Mouse (Mus musculus) kidney, embryonic 15.5 days (tissue): Measurements from ENCODE around the gene Bcl11a. TPM values are rescaled to one million over a fixed set of nuclear protein-coding genes. Genes with fewer than 3 reads are reported as not detected.

Experiments
- ATAC-seq: fragments of 200-750 bp; cut with Nextera tagmentation; replicated peaks from 2 replicates; pipeline ENCODE4 v1.8.0; 2017; ENCODE audit warnings: moderate TSS enrichment; ENCODE audit not compliant: low FRiP score
- H3K27ac ChIP-seq: fragments of 300-500 bp; sonication (generic); 2 replicates; pipeline ENCODE4 v1.5.1; 2015; ENCODE audit warnings: mild to moderate bottlenecking, inconsistent platforms
- H3K27me3 ChIP-seq: fragments of 300-500 bp; sonication (generic); 2 replicates; pipeline ENCODE4 v1.6.1; 2015; ENCODE audit warnings: inconsistent platforms
- H3K36me3 ChIP-seq: fragments of 300-500 bp; sonication (generic); 2 replicates; pipeline ENCODE4 v1.6.1; 2015; ENCODE audit warnings: inconsistent platforms
- H3K4me1 ChIP-seq: fragments of 300-500 bp; sonication (generic); 2 replicates; pipeline ENCODE4 v1.6.1; 2015; ENCODE audit warnings: inconsistent platforms
- H3K4me2 ChIP-seq: fragments of 300-500 bp; sonication (generic); 2 replicates; pipeline ENCODE4 v1.6.1; 2015; ENCODE audit warnings: moderate library complexity, mild to moderate bottlenecking, inconsistent platforms
- H3K4me3 ChIP-seq: fragments of 300-500 bp; sonication (generic); replicated peaks from 2 replicates; pipeline ENCODE4 v1.5.1; 2015; ENCODE audit warnings: mild to moderate bottlenecking, inconsistent platforms
- H3K9ac ChIP-seq: fragments of 300-500 bp; sonication (generic); 2 replicates; pipeline ENCODE4 v1.6.1; 2015; ENCODE audit warnings: mild to moderate bottlenecking, inconsistent platforms
- H3K9me3 ChIP-seq: fragments of 300-500 bp; sonication (generic); replicated peaks from 2 replicates; pipeline ENCODE4 v1.6.1; 2016; ENCODE audit warnings: inconsistent platforms
- WGBS: fragments of 180-500 bp; shearing (Covaris S2); methylation state at CpG from one replicate; pipeline ENCODE4 v1.1.7; 2015; ENCODE audit warnings: mixed read lengths; 5-methylcytosine and 5-hydroxymethylcytosine counted together
- polyA plus RNA-seq: library from polyadenylated mRNA; unstranded; fragments of >200 nt; fragmentation: Nextera tagmentation; extraction: Ambion mirVana; gene quantifications from 2 replicates; pipeline ENCODE4 v1.2.1, GENCODE M21; 2015

Bcl11a gene
- polyA plus RNA-seq, 1 experiment from 2014 or later = 3.6 TPM

- Histone ChIP-seq H3K4me3 (no peak overlapping the region), H3K9ac (no peak overlapping the region), H3K4me1 (0 out of 2 replicates have a peak, but pooled peaks cover 4% of the 10 kb centered on the region), H3K27ac (no peak overlapping the region), H3K4me2 (no peak overlapping the region), H3K27me3 (peaks cover 17% of the 10 kb centered on the region; the same call in 1 of the 2 replicates), H3K36me3 (no peaks in the 10 kb centered on the region), H3K9me3 (no peaks in the 10 kb centered on the region)
- 89% methylated on average over 5 of the region's 5 CpGs for WGBS
- no peak for ATAC-seq
These were observed 29.6 kb downstream of the Bcl11a start for GRCm38 (mm10) chr11:24107414-24107813.

GRCm38 (mm10) chr11:24108974-24109373 is 31.1 kb downstream of the Bcl11a start:
- no peak overlapping the region for H3K4me3 ChIP-seq
- no peak overlapping the region for H3K27ac ChIP-seq
- peaks cover 4% of the 10 kb centered on the region; the same call in 1 of the 2 replicates for H3K4me1 ChIP-seq
- H3K36me3 ChIP-seq = no peaks in the 10 kb centered on the region
- no peaks in the 10 kb centered on the region for H3K9me3 ChIP-seq
- H3K27me3 ChIP-seq = 0 out of 2 replicates have a peak, but pooled peaks cover 7% of the 10 kb centered on the region
- ATAC-seq = no peak
- H3K9ac ChIP-seq = no peak overlapping the region
- H3K4me2 ChIP-seq = no peak overlapping the region
- 81% methylated on average over 3 of the region's 3 CpGs for WGBS

GRCm38 (mm10) chr11:24109388-24109787 is 31.5 kb downstream of the Bcl11a start:
- no peaks in the 10 kb centered on the region for H3K9me3 ChIP-seq
- H3K4me3 ChIP-seq = no peak overlapping the region
- H3K4me1 ChIP-seq = peaks cover 2% of the 10 kb centered on the region; the same call in 1 of the 2 replicates
- H3K27ac ChIP-seq = no peak overlapping the region
- no peaks in the 10 kb centered on the region for H3K36me3 ChIP-seq
- 0 out of 2 replicates have a peak, but pooled peaks cover 7% of the 10 kb centered on the region for H3K27me3 ChIP-seq
- WGBS = 86% methylated on average over 3 of the region's 3 CpGs
- H3K4me2 ChIP-seq = no peak overlapping the region
- no peak for ATAC-seq
- H3K9ac ChIP-seq = no peak overlapping the region

- no peak overlapping the region for H3K9ac ChIP-seq
- peaks cover 2% of the 10 kb centered on the region; the same call in 1 of the 2 replicates for H3K4me1 ChIP-seq
- H3K27me3 ChIP-seq = 0 out of 2 replicates have a peak, but pooled peaks cover 4% of the 10 kb centered on the region
- no peaks in the 10 kb centered on the region for H3K9me3 ChIP-seq
- H3K4me3 ChIP-seq = no peak overlapping the region
- no peaks in the 10 kb centered on the region for H3K36me3 ChIP-seq
- H3K4me2 ChIP-seq = no peak overlapping the region
- no peak for ATAC-seq
- WGBS = 79% methylated on average over 2 of the region's 2 CpGs
- no peak overlapping the region for H3K27ac ChIP-seq
These were observed 32.3 kb downstream of the Bcl11a start for GRCm38 (mm10) chr11:24110113-24110512.

GRCm38 (mm10) chr11:24111720-24112119 is 33.9 kb downstream of the Bcl11a start:
- Histone ChIP-seq H3K4me2 (no peak overlapping the region), H3K36me3 (no peaks in the 10 kb centered on the region), H3K9ac (no peak overlapping the region), H3K27me3 (no peaks in the 10 kb centered on the region), H3K4me1 (peaks cover 2% of the 10 kb centered on the region; the same call in 1 of the 2 replicates), H3K9me3 (no peaks in the 10 kb centered on the region), H3K4me3 (no peak overlapping the region), H3K27ac (no peak overlapping the region)
- WGBS = 60% methylated on average over 6 of the region's 6 CpGs
- ATAC-seq = no peak

- no peak overlapping the region for H3K4me2 ChIP-seq
- H3K27me3 ChIP-seq = no peaks in the 10 kb centered on the region
- H3K9me3 ChIP-seq = no peaks in the 10 kb centered on the region
- H3K27ac ChIP-seq = 0 out of 2 replicates have a peak overlapping the region, but pooled peaks have one; percentile 13
- no peak overlapping the region for H3K4me3 ChIP-seq
- H3K36me3 ChIP-seq = no peaks in the 10 kb centered on the region
- no peak for ATAC-seq
- H3K9ac ChIP-seq = no peak overlapping the region
- H3K4me1 ChIP-seq = peaks cover 2% of the 10 kb centered on the region; the same call in 1 of the 2 replicates
- 74% methylated on average over 12 of the region's 12 CpGs for WGBS
These were observed 37.3 kb downstream of the Bcl11a start for GRCm38 (mm10) chr11:24115017-24115752.

GRCm38 (mm10) chr11:24116041-24116440 is 38.2 kb downstream of the Bcl11a start:
- Histone ChIP-seq H3K36me3 (no peaks in the 10 kb centered on the region), H3K27me3 (no peaks in the 10 kb centered on the region), H3K9me3 (no peaks in the 10 kb centered on the region), H3K9ac (no peak overlapping the region), H3K27ac (no peak overlapping the region), H3K4me2 (no peak overlapping the region), H3K4me1 (peaks cover 2% of the 10 kb centered on the region; the same call in 1 of the 2 replicates), H3K4me3 (no peak overlapping the region)
- 86% methylated on average over 2 of the region's 2 CpGs for WGBS
- ATAC-seq = no peak

- WGBS = 78% methylated on average over 7 of the region's 7 CpGs
- Histone ChIP-seq H3K36me3 (no peaks in the 10 kb centered on the region), H3K27ac (no peak overlapping the region), H3K4me2 (no peak overlapping the region), H3K9me3 (no peaks in the 10 kb centered on the region), H3K4me1 (peaks cover 2% of the 10 kb centered on the region; the same call in 1 of the 2 replicates), H3K9ac (no peak overlapping the region), H3K27me3 (no peaks in the 10 kb centered on the region), H3K4me3 (no peak overlapping the region)
- ATAC-seq = no peak
These were observed 38.9 kb downstream of the Bcl11a start for GRCm38 (mm10) chr11:24116582-24117318.

- H3K9ac ChIP-seq = no peak overlapping the region
- 92% methylated on average over 9 of the region's 9 CpGs for WGBS
- no peaks in the 10 kb centered on the region for H3K9me3 ChIP-seq
- ATAC-seq = no peak
- H3K4me1 ChIP-seq = no peaks in the 10 kb centered on the region
- no peaks in the 10 kb centered on the region for H3K27me3 ChIP-seq
- H3K4me2 ChIP-seq = no peak overlapping the region
- H3K27ac ChIP-seq = no peak overlapping the region
- H3K36me3 ChIP-seq = no peaks in the 10 kb centered on the region
- H3K4me3 ChIP-seq = no peak overlapping the region
These were observed 43.3 kb downstream of the Bcl11a start for GRCm38 (mm10) chr11:24121136-24121535.

- H3K9me3 ChIP-seq = no peaks in the 10 kb centered on the region
- no peak overlapping the region for H3K9ac ChIP-seq
- H3K36me3 ChIP-seq = no peaks in the 10 kb centered on the region
- ATAC-seq = no peak
- no peak overlapping the region for H3K4me3 ChIP-seq
- H3K27me3 ChIP-seq = no peaks in the 10 kb centered on the region
- 84% methylated on average over 7 of the region's 7 CpGs for WGBS
- 0 out of 2 replicates have a peak, but pooled peaks cover 3% of the 10 kb centered on the region for H3K4me1 ChIP-seq
- no peak overlapping the region for H3K27ac ChIP-seq
- no peak overlapping the region for H3K4me2 ChIP-seq
These were observed 45.0 kb downstream of the Bcl11a start for GRCm38 (mm10) chr11:24122899-24123298.

- H3K9ac ChIP-seq = no peak overlapping the region
- WGBS = 80% methylated on average over 2 of the region's 2 CpGs
These were observed 46.1 kb downstream of the Bcl11a start for GRCm38 (mm10) chr11:24123991-24124390.

GRCm38 (mm10) chr11:24125098-24125497 is 47.2 kb downstream of the Bcl11a start:
- no peaks in the 10 kb centered on the region for H3K27me3 ChIP-seq
- no peak for ATAC-seq
- 0 out of 2 replicates have a peak, but pooled peaks cover 5% of the 10 kb centered on the region for H3K4me1 ChIP-seq
- no peak overlapping the region for H3K27ac ChIP-seq
- 80% methylated on average over 6 of the region's 6 CpGs for WGBS
- no peaks in the 10 kb centered on the region for H3K9me3 ChIP-seq
- no peak overlapping the region for H3K4me3 ChIP-seq
- H3K4me2 ChIP-seq = no peak overlapping the region
- no peaks in the 10 kb centered on the region for H3K36me3 ChIP-seq
- H3K9ac ChIP-seq = no peak overlapping the region

More at GRCm38 (mm10) chr11:24123991-24124390, 46.1 kb downstream of the Bcl11a start:
- H3K27ac ChIP-seq = no peak overlapping the region
- H3K4me1 ChIP-seq = 0 out of 2 replicates have a peak, but pooled peaks cover 5% of the 10 kb centered on the region
- no peaks in the 10 kb centered on the region for H3K36me3 ChIP-seq
- H3K9me3 ChIP-seq = no peaks in the 10 kb centered on the region
- no peaks in the 10 kb centered on the region for H3K27me3 ChIP-seq
- no peak for ATAC-seq
- no peak overlapping the region for H3K4me2 ChIP-seq
- no peak overlapping the region for H3K4me3 ChIP-seq
